Mouse (Mus musculus): ENCODE measurements around the gene Snapc3. TPM values are rescaled to one million over a fixed set of nuclear protein-coding genes. Genes with fewer than 3 reads are reported as not detected.

The Snapc3 gene
- polyA plus RNA-seq, 1 experiment from 2014 or later, result 31.4 TPM

- Histone ChIP-seq H3K4me1 (ENCODE audit: control insufficient read depth, insufficient read depth, low read length) (no peaks in the 10 kb centered on the region), H3K27ac (ENCODE audit: low read length) (no peak overlapping the region), H3K4me3 (ENCODE audit: low read length) (no peak overlapping the region), H3K9ac (ENCODE audit: low read length) (no peak overlapping the region), H3K9me3 (replicated peaks; ENCODE audit: control insufficient read depth, low read length) (no peaks in the 10 kb centered on the region), H3K4me2 (ENCODE audit: low read depth, low read length) (no peak overlapping the region), H3K27me3 (ENCODE audit: control insufficient read depth, insufficient read depth, low read length) (no peaks in the 10 kb centered on the region), H3K36me3 (ENCODE audit: control insufficient read depth, insufficient read depth) (peaks cover 38% of the 10 kb centered on the region)
- ATAC-seq (replicated peaks; ENCODE audit: extremely low read depth, insufficient read depth, low FRiP score), result no peak
- WGBS, result 86% methylated on average over 4 of the region's 4 CpGs
Observed at GRCm38 (mm10) chr4:83428845-83429244, 11.3 kb downstream of the Snapc3 start.

- Histone ChIP-seq H3K27ac (ENCODE audit: low read length) (no peak overlapping the region), H3K4me2 (ENCODE audit: low read depth, low read length) (no peak overlapping the region), H3K36me3 (ENCODE audit: control insufficient read depth, insufficient read depth) (peaks cover 50% of the 10 kb centered on the region), H3K4me1 (ENCODE audit: control insufficient read depth, insufficient read depth, low read length) (no peaks in the 10 kb centered on the region), H3K9ac (ENCODE audit: low read length) (no peak overlapping the region), H3K9me3 (replicated peaks; ENCODE audit: control insufficient read depth, low read length) (no peaks in the 10 kb centered on the region), H3K27me3 (ENCODE audit: control insufficient read depth, insufficient read depth, low read length) (no peaks in the 10 kb centered on the region), H3K4me3 (ENCODE audit: low read length) (no peak overlapping the region)
- WGBS, result 93% methylated on average over 7 of the region's 7 CpGs
- no peak for ATAC-seq (replicated peaks; ENCODE audit: extremely low read depth, insufficient read depth, low FRiP score)
Observed at GRCm38 (mm10) chr4:83431950-83432349, 14.4 kb downstream of the Snapc3 start.

GRCm38 (mm10) chr4:83432901-83433300, 15.4 kb downstream of the Snapc3 start:
- no peak overlapping the region for H3K9ac ChIP-seq (ENCODE audit: low read length)
- 89% methylated on average over 6 of the region's 6 CpGs for WGBS
- H3K27me3 ChIP-seq (ENCODE audit: control insufficient read depth, insufficient read depth, low read length), result no peaks in the 10 kb centered on the region

GRCm38 (mm10) chr4:83436375-83436774, 18.9 kb downstream of the Snapc3 start:
- Histone ChIP-seq H3K27me3 (ENCODE audit: control insufficient read depth, insufficient read depth, low read length) (no peaks in the 10 kb centered on the region), H3K4me1 (ENCODE audit: control insufficient read depth, insufficient read depth, low read length) (no peaks in the 10 kb centered on the region), H3K4me2 (ENCODE audit: low read depth, low read length) (no peak overlapping the region), H3K9ac (ENCODE audit: low read length) (no peak overlapping the region), H3K36me3 (ENCODE audit: control insufficient read depth, insufficient read depth) (peaks cover 45% of the 10 kb centered on the region), H3K27ac (ENCODE audit: low read length) (no peak overlapping the region), H3K9me3 (replicated peaks; ENCODE audit: control insufficient read depth, low read length) (no peaks in the 10 kb centered on the region), H3K4me3 (ENCODE audit: low read length) (no peak overlapping the region)
- no peak for ATAC-seq (replicated peaks; ENCODE audit: extremely low read depth, insufficient read depth, low FRiP score)
- 96% methylated on average over 8 of the region's 8 CpGs for whole genome bisulfite sequencing

More at GRCm38 (mm10) chr4:83432901-83433300, 15.4 kb downstream of the Snapc3 start:
- Histone ChIP-seq H3K9me3 (replicated peaks; ENCODE audit: control insufficient read depth, low read length) (no peaks in the 10 kb centered on the region), H3K27ac (ENCODE audit: low read length) (no peak overlapping the region), H3K4me1 (ENCODE audit: control insufficient read depth, insufficient read depth, low read length) (no peaks in the 10 kb centered on the region), H3K36me3 (ENCODE audit: control insufficient read depth, insufficient read depth) (peaks cover 53% of the 10 kb centered on the region), H3K4me2 (ENCODE audit: low read depth, low read length) (no peak overlapping the region), H3K4me3 (ENCODE audit: low read length) (no peak overlapping the region)
- no peak for ATAC-seq (replicated peaks; ENCODE audit: extremely low read depth, insufficient read depth, low FRiP score)

GRCm38 (mm10) chr4:83438116-83438515, 20.6 kb downstream of the Snapc3 start:
- ATAC-seq (replicated peaks; ENCODE audit: extremely low read depth, insufficient read depth, low FRiP score), result no peak
- H3K9ac ChIP-seq (ENCODE audit: low read length), result no peak overlapping the region
- no peaks in the 10 kb centered on the region for H3K9me3 ChIP-seq (replicated peaks; ENCODE audit: control insufficient read depth, low read length)
- peaks cover 45% of the 10 kb centered on the region for H3K36me3 ChIP-seq (ENCODE audit: control insufficient read depth, insufficient read depth)
- H3K4me3 ChIP-seq (ENCODE audit: low read length), result no peak overlapping the region
- H3K4me1 ChIP-seq (ENCODE audit: control insufficient read depth, insufficient read depth, low read length), result no peaks in the 10 kb centered on the region
- no peak overlapping the region for H3K27ac ChIP-seq (ENCODE audit: low read length)
- no peaks in the 10 kb centered on the region for H3K27me3 ChIP-seq (ENCODE audit: control insufficient read depth, insufficient read depth, low read length)
- no peak overlapping the region for H3K4me2 ChIP-seq (ENCODE audit: low read depth, low read length)

GRCm38 (mm10) chr4:83439045-83439444, 21.5 kb downstream of the Snapc3 start:
- 68% methylated on average over 5 of the region's 5 CpGs for WGBS

GRCm38 (mm10) chr4:83441050-83441449, 23.5 kb downstream of the Snapc3 start:
- Histone ChIP-seq H3K9me3 (replicated peaks; ENCODE audit: control insufficient read depth, low read length) (no peaks in the 10 kb centered on the region), H3K4me1 (ENCODE audit: control insufficient read depth, insufficient read depth, low read length) (no peaks in the 10 kb centered on the region), H3K36me3 (ENCODE audit: control insufficient read depth, insufficient read depth) (peaks cover 31% of the 10 kb centered on the region), H3K4me3 (ENCODE audit: low read length) (no peak overlapping the region), H3K4me2 (ENCODE audit: low read depth, low read length) (no peak overlapping the region), H3K9ac (ENCODE audit: low read length) (no peak overlapping the region), H3K27me3 (ENCODE audit: control insufficient read depth, insufficient read depth, low read length) (no peaks in the 10 kb centered on the region), H3K27ac (ENCODE audit: low read length) (no peak overlapping the region)
- 87% methylated on average over 4 of the region's 4 CpGs for WGBS
- no peak for ATAC-seq (replicated peaks; ENCODE audit: extremely low read depth, insufficient read depth, low FRiP score)

More at GRCm38 (mm10) chr4:83439045-83439444, 21.5 kb downstream of the Snapc3 start:
- no peak overlapping the region for H3K4me3 ChIP-seq (ENCODE audit: low read length)
- no peak for ATAC-seq (replicated peaks; ENCODE audit: extremely low read depth, insufficient read depth, low FRiP score)
- no peak overlapping the region for H3K4me2 ChIP-seq (ENCODE audit: low read depth, low read length)
- no peak overlapping the region for H3K9ac ChIP-seq (ENCODE audit: low read length)
- peaks cover 41% of the 10 kb centered on the region for H3K36me3 ChIP-seq (ENCODE audit: control insufficient read depth, insufficient read depth)
- no peaks in the 10 kb centered on the region for H3K9me3 ChIP-seq (replicated peaks; ENCODE audit: control insufficient read depth, low read length)
- no peaks in the 10 kb centered on the region for H3K4me1 ChIP-seq (ENCODE audit: control insufficient read depth, insufficient read depth, low read length)
- no peaks in the 10 kb centered on the region for H3K27me3 ChIP-seq (ENCODE audit: control insufficient read depth, insufficient read depth, low read length)
- H3K27ac ChIP-seq (ENCODE audit: low read length), result no peak overlapping the region

- Histone ChIP-seq H3K4me3 (ENCODE audit: low read length) (no peak overlapping the region), H3K9me3 (replicated peaks; ENCODE audit: control insufficient read depth, low read length) (no peaks in the 10 kb centered on the region), H3K27me3 (ENCODE audit: control insufficient read depth, insufficient read depth, low read length) (no peaks in the 10 kb centered on the region), H3K4me2 (ENCODE audit: low read depth, low read length) (no peak overlapping the region), H3K9ac (ENCODE audit: low read length) (no peak overlapping the region), H3K36me3 (ENCODE audit: control insufficient read depth, insufficient read depth) (peaks cover 42% of the 10 kb centered on the region), H3K4me1 (ENCODE audit: control insufficient read depth, insufficient read depth, low read length) (no peaks in the 10 kb centered on the region), H3K27ac (ENCODE audit: low read length) (no peak overlapping the region)
- ATAC-seq (replicated peaks; ENCODE audit: extremely low read depth, insufficient read depth, low FRiP score), result no peak
- WGBS, result 87% methylated on average over 4 of the region's 4 CpGs
Observed at GRCm38 (mm10) chr4:83450785-83451184, 33.3 kb downstream of the Snapc3 start.

- WGBS, result 89% methylated on average over 5 of the region's 5 CpGs
- H3K9me3 ChIP-seq (replicated peaks; ENCODE audit: control insufficient read depth, low read length), result no peaks in the 10 kb centered on the region
- peaks cover 40% of the 10 kb centered on the region for H3K36me3 ChIP-seq (ENCODE audit: control insufficient read depth, insufficient read depth)
- no peak overlapping the region for H3K27ac ChIP-seq (ENCODE audit: low read length)
- no peak overlapping the region for H3K4me3 ChIP-seq (ENCODE audit: low read length)
- H3K4me1 ChIP-seq (ENCODE audit: control insufficient read depth, insufficient read depth, low read length), result no peaks in the 10 kb centered on the region
- no peak for ATAC-seq (replicated peaks; ENCODE audit: extremely low read depth, insufficient read depth, low FRiP score)
- no peak overlapping the region for H3K4me2 ChIP-seq (ENCODE audit: low read depth, low read length)
- no peaks in the 10 kb centered on the region for H3K27me3 ChIP-seq (ENCODE audit: control insufficient read depth, insufficient read depth, low read length)
- H3K9ac ChIP-seq (ENCODE audit: low read length), result no peak overlapping the region
Observed at GRCm38 (mm10) chr4:83460106-83460505, 42.6 kb downstream of the Snapc3 start.
